8 mouse cellular contexts compared by ENCODE assay signal in genomic region chr2:129066326-129066725, GRCm38 (mm10). TPM values are rescaled to one million over a fixed set of nuclear protein-coding genes. Genes with fewer than 3 reads are reported as not detected.
DNase-seq lines count a peak whose midpoint lies in the region; ATAC-seq and TF ChIP-seq lines count a peak whose summit lies in the region.

No protein-coding gene starts in this region.

- H3K36me3 ChIP-seq in forebrain, embryonic 16.5 days (ENCODE audit: control insufficient read depth, insufficient read depth), result 0 out of 2 replicates have a peak, but pooled peaks cover 7% of the 10 kb centered on the region
- H3K36me3 ChIP-seq in lung, embryonic 16.5 days (ENCODE audit: control insufficient read depth, insufficient read depth, low read length), result no peaks in the 10 kb centered on the region

- peaks cover 2% of the 10 kb centered on the region for H3K4me1 ChIP-seq in cerebellum, adult 2 months (ENCODE audit: control insufficient read depth, insufficient read depth, low read length)
- peaks cover 30% of the 10 kb centered on the region for H3K4me1 ChIP-seq in forebrain, embryonic 16.5 days (replicated peaks; ENCODE audit: control insufficient read depth, insufficient read depth, low read length)
- H3K4me1 ChIP-seq in lung, embryonic 16.5 days (replicated peaks; ENCODE audit: control insufficient read depth, insufficient read depth, low read length), result peaks cover 14% of the 10 kb centered on the region
- peaks cover 6% of the 10 kb centered on the region for H3K4me1 ChIP-seq in olfactory bulb, adult 2 months (ENCODE audit: control insufficient read depth, insufficient read depth, low read length)

- peak overlapping the region; percentile 62; the same call in 1 of the 2 replicates for H3K27ac ChIP-seq in cerebellum, adult 2 months (ENCODE audit: insufficient read depth, low read length)
- H3K27ac ChIP-seq in forebrain, embryonic 16.5 days (ENCODE audit: low read length), result peak overlapping the region; percentile 75
- H3K27ac ChIP-seq in layer of hippocampus, adult 2 months, result peak overlapping the region; percentile 86
- H3K27ac ChIP-seq in lung, embryonic 16.5 days (ENCODE audit: low read length), result peak overlapping the region; percentile 75
- 0 out of 2 replicates have a peak overlapping the region, but pooled peaks have one; percentile 11 for H3K27ac ChIP-seq in olfactory bulb, adult 2 months (ENCODE audit: insufficient read depth, low read depth, low read length)

- peak overlapping the region; percentile 96 for H3K9ac ChIP-seq in forebrain, embryonic 16.5 days (replicated peaks; ENCODE audit: low read depth, low read length)
- peak overlapping the region; percentile 88 for H3K9ac ChIP-seq in lung, embryonic 16.5 days (ENCODE audit: low read length)

- H3K9me3 ChIP-seq in forebrain, embryonic 16.5 days (ENCODE audit: control insufficient read depth, low read length), result no peaks in the 10 kb centered on the region
- H3K9me3 ChIP-seq in lung, embryonic 16.5 days (ENCODE audit: control insufficient read depth, low read length), result no peaks in the 10 kb centered on the region

- peak overlapping the region; percentile 83 for H3K4me2 ChIP-seq in forebrain, embryonic 16.5 days (ENCODE audit: low read length)
- peak overlapping the region; percentile 89 for H3K4me2 ChIP-seq in lung, embryonic 16.5 days (ENCODE audit: low read depth, low read length)

- TF ChIP-seq POLR2A in cerebellum, adult 2 months (IDR thresholded peaks at IDR 0.05; ENCODE audit: borderline replicate concordance, insufficient read depth, low read length), result no peak; the same call in 1 of the 2 replicates
- no peak for TF ChIP-seq POLR2A in olfactory bulb, adult 2 months (IDR thresholded peaks at IDR 0.05; ENCODE audit: insufficient read depth, low read depth, low read length)

- WGBS in cerebellum, adult 2 months, result under 1% methylated on average over 20 of the region's 20 CpGs
- under 1% methylated on average over 20 of the region's 20 CpGs for WGBS in forebrain, embryonic 16.5 days
- WGBS in lung, embryonic 16.5 days, result under 1% methylated on average over 20 of the region's 20 CpGs
- WGBS in olfactory bulb, adult 2 months, result under 1% methylated on average over 20 of the region's 20 CpGs

- H3K27me3 ChIP-seq in cerebellum, adult 2 months (ENCODE audit: control insufficient read depth, insufficient read depth, low read length), result no peaks in the 10 kb centered on the region
- H3K27me3 ChIP-seq in forebrain, embryonic 16.5 days (replicated peaks; ENCODE audit: control insufficient read depth, insufficient read depth, low read length), result no peaks in the 10 kb centered on the region
- no peaks in the 10 kb centered on the region for H3K27me3 ChIP-seq in lung, embryonic 16.5 days (ENCODE audit: control insufficient read depth, insufficient read depth, low read depth, low read length)

- no peak for TF ChIP-seq CTCF in cerebellum, adult 2 months (IDR thresholded peaks at IDR 0.05; ENCODE audit: borderline replicate concordance, insufficient read depth, low read depth, low read length)
- no peak for TF ChIP-seq CTCF in layer of hippocampus, adult 2 months (conservative IDR thresholded peaks at IDR 0.05)
- no peak for TF ChIP-seq CTCF in olfactory bulb, adult 2 months (IDR thresholded peaks at IDR 0.05; ENCODE audit: insufficient read depth, low read depth, low read length)

- peak; percentile 81 for ATAC-seq in forebrain, embryonic 16.5 days
- peak; percentile 83 for ATAC-seq in lung, embryonic 16.5 days (ENCODE audit: low read depth)

- peak; percentile 90 for DNase-seq in R1 (ENCODE audit: low read depth, low spot score)
- DNase-seq in cerebellum, adult 2 months, result peak; percentile 61 to 69
- peak; percentile 50 for DNase-seq in heart, postnatal 4 days
- DNase-seq in layer of hippocampus, adult 2 months (ENCODE audit: low spot score in 2 of 2), result peak in 1 of 2 experiments; percentile 37
- peak; percentile 64 for DNase-seq in thymus, postnatal 4 days

- peak overlapping the region; percentile 89 for H3K4me3 ChIP-seq in cerebellum, adult 2 months (replicated peaks; ENCODE audit: insufficient read depth, low read depth, low read length)
- peak overlapping the region; percentile 93 for H3K4me3 ChIP-seq in forebrain, embryonic 16.5 days (replicated peaks; ENCODE audit: low read length)
- peak overlapping the region; percentile 98 for H3K4me3 ChIP-seq in layer of hippocampus, adult 2 months
- peak overlapping the region; percentile 92 for H3K4me3 ChIP-seq in lung, embryonic 16.5 days (ENCODE audit: low read length)
- peak overlapping the region; percentile 63 for H3K4me3 ChIP-seq in olfactory bulb, adult 2 months (ENCODE audit: insufficient read depth, low read depth, low read length)

RNA-seq across cellular contexts. Expression of gene Ttl, which starts 0.6 kb away (rescaled TPM):
- polyA plus RNA-seq in cerebellum, adult 2 months (2012; rRNA removed), result 23.3 and 23.5 TPM in 2 replicates
- 33.5 and 35.9 TPM in 2 replicates for polyA plus RNA-seq in forebrain, embryonic 16.5 days (2015; fragmentation: Nextera tagmentation; extraction: Ambion mirVana)
- total RNA-seq in heart, postnatal 4 days (2021), result 10 to 100 TPM; 18.7 to 18.9 TPM
- total RNA-seq in layer of hippocampus, adult 2 months (2021), result 10 to 100 TPM; 33.2 to 33.5 TPM
- polyA plus RNA-seq in lung, embryonic 16.5 days (2015; fragmentation: Nextera tagmentation; extraction: Ambion mirVana), result 11.8 and 12.2 TPM in 2 replicates
- not detected in 2 replicates for polyA plus RNA-seq in olfactory bulb, adult 2 months (2012; ENCODE audit: insufficient read depth, insufficient read length, low replicate concordance, missing spikeins)

RNA-seq across cellular contexts. Expression of gene Vinac1, which starts 18.4 kb away (rescaled TPM):
- polyA plus RNA-seq in cerebellum, adult 2 months (2012; rRNA removed), result 0.27 and 0.36 TPM in 2 replicates
- 0.12 and 0.34 TPM in 2 replicates for polyA plus RNA-seq in forebrain, embryonic 16.5 days (2015; fragmentation: Nextera tagmentation; extraction: Ambion mirVana)
- under 1 TPM in 1 of 2 experiments, not detected in 1; 0.07 TPM for total RNA-seq in heart, postnatal 4 days (2021)
- under 1 TPM; 0.08 to 0.10 TPM for total RNA-seq in layer of hippocampus, adult 2 months (2021)
- 0.23 and 0.25 TPM in 2 replicates for polyA plus RNA-seq in lung, embryonic 16.5 days (2015; fragmentation: Nextera tagmentation; extraction: Ambion mirVana)
- not detected in 2 replicates for polyA plus RNA-seq in olfactory bulb, adult 2 months (2012; ENCODE audit: insufficient read depth, insufficient read length, low replicate concordance, missing spikeins)

RNA-seq across cellular contexts. Expression of gene Polr1b, which starts 34.5 kb away (rescaled TPM):
- polyA plus RNA-seq in cerebellum, adult 2 months (2012; rRNA removed), result 36.0 and 39.6 TPM in 2 replicates
- 18.6 and 19.1 TPM in 2 replicates for polyA plus RNA-seq in forebrain, embryonic 16.5 days (2015; fragmentation: Nextera tagmentation; extraction: Ambion mirVana)
- total RNA-seq in heart, postnatal 4 days (2021), result 10 to 100 TPM; 14.3 to 15.5 TPM
- 10 to 100 TPM; 16.2 to 17.2 TPM for total RNA-seq in layer of hippocampus, adult 2 months (2021)
- polyA plus RNA-seq in lung, embryonic 16.5 days (2015; fragmentation: Nextera tagmentation; extraction: Ambion mirVana), result 20.2 and 22.4 TPM in 2 replicates
- polyA plus RNA-seq in olfactory bulb, adult 2 months (2012; ENCODE audit: insufficient read depth, insufficient read length, low replicate concordance, missing spikeins), result not detected in 2 replicates

Comparison
In these comparisons a context has a peak if more than half of its experiments do, and no peak if none do; other contexts are left out.
1. H3K27ac ChIP-seq: peak in every context shown above with its lines; median percentile 86 in layer of hippocampus, adult 2 months; 75 in forebrain, embryonic 16.5 days; 75 in lung, embryonic 16.5 days; 62 in cerebellum, adult 2 months; 11 in olfactory bulb, adult 2 months.
2. RNA of gene Polr1b, which starts 34.5 kb away (polyA plus RNA-seq): 36.0 to 39.6 TPM in cerebellum, adult 2 months, 20.2 to 22.4 TPM in lung, embryonic 16.5 days and 18.6 to 19.1 TPM in forebrain, embryonic 16.5 days; not detected in olfactory bulb, adult 2 months; every median in the first group is over 10 times any median in the second.
3. Peak in every context shown above with its lines, with median percentiles within 50 percentile points of each other: H3K4me3 ChIP-seq.